Mouse (Mus musculus) small intestine, adult 2 months (tissue): ENCODE measurements at regions not wholly inside any gene's neighbourhood (a gene's known extent, or its start where the extent isn't known, plus 50 kb on each side); places are given as distances from the start of the nearest gene placed in this dataset.

Experiments used
- CTCF ChIP-seq: fragments of 200-500 bp; IDR thresholded peaks from 2 replicates; pipeline ENCODE4 v1.5.1; 2012; ENCODE audit warnings: low read depth, mild to moderate bottlenecking, control low read depth, inconsistent platforms, low read length, moderate library complexity, mixed read lengths; ENCODE audit not compliant: insufficient replicate concordance, insufficient read length; ENCODE audit errors: extremely low read depth
- POLR2A ChIP-seq: fragments of 200-500 bp; IDR thresholded peaks from 2 replicates; pipeline ENCODE4 v1.6.1; 2012; ENCODE audit warnings: low read depth, mild to moderate bottlenecking, control low read depth, inconsistent platforms, low read length, moderate library complexity

DNA sequence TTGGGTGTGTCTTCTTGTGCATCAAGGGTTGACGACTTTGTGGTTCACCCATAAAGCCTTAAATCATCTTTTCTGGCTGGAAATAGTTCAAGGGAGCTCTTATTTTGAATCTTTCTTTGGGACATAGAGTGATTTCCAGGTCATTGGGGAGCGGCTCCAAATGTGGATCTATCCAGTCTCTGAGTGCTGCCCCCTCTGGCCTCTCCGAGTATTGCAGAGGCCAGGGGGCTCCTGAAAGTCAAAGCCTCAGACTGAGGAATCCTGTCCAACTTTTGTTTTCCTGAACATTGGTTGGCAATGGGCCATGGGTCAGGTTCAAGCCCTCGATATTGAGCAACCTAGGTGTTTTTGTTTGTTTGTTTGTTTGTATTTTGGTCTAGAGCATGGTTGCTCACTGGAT, 209.7 kb upstream of the Fam19a5 start:
- TF ChIP-seq POLR2A (no peak), CTCF (no peak)
